Mouse (Mus musculus) liver, postnatal 0 days (tissue): Measurements from ENCODE around the gene Ntrk3.

ENCODE experiments used
- CTCF ChIP-seq: sonication (generic); IDR thresholded peaks from 2 replicates; pipeline ENCODE4 v1.5.1; 2016; ENCODE audit warnings: antibody characterized with exemption, low read depth
- EP300 ChIP-seq: IDR thresholded peaks from 2 replicates; pipeline ENCODE4 v1.6.1; 2016; ENCODE audit warnings: antibody characterized with exemption, low read depth, mild to moderate bottlenecking

DNA sequence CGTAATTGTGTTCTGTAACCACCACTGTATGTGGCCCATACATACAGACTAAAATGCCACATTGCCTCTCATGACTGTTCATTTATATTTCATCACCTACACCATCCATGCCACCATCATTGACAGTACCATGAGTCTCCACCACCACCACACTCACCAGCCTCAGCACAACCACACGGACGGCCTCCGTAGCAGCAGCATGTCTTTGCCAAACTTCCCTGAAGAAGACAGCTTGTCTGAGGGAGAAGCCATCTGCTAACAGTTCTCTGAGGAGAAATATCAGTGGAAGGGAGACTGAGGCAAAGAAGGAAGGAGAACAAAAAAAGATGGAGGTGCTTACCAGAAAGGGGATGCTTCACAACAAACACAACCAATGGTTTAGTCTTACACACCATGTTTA is 15.8 kb downstream of the Ntrk3 start:
- TF ChIP-seq CTCF (no peak), EP300 (no peak)
